Mouse (Mus musculus): Measurements from ENCODE around the gene Srsf7.

DNA sequence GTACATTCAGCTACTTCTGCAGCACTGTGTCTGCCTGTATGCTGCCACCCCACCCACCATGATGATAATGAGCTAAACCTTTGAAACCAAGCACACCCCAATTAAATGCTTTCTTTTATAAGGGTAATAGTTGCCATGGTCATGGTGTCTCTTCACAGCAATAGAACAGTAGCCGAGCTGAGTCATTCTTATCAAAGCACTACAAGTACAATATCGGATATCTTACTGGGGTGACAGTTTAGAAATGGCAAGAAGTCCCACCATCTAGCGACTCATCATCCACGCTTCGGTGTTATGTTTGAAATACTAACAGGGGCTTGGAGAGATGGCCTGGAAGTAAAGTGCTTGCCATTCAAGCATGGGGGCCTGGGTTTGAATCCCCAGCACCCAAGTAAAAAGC lies 26.7 kb upstream of the Srsf7 start:
- TF ChIP-seq CTCF (IDR thresholded peaks at IDR 0.05; ENCODE audit: extremely low read depth, insufficient read depth, insufficient read length, insufficient replicate concordance) (no peak), POLR2A (IDR thresholded peaks at IDR 0.05; ENCODE audit: low read depth, low read length) (no peak)

All from spleen, adult 2 months (tissue).